Mouse (Mus musculus) lung, embryonic 15.5 days (tissue): ENCODE results near the gene Rnf169. TPM values are rescaled to one million over a fixed set of nuclear protein-coding genes. Genes with fewer than 3 reads are reported as not detected.

ENCODE experiments used
- ATAC-seq: fragments of 200-750 bp; cut with Nextera tagmentation; 2 replicates; pipeline ENCODE4 v1.8.0; 2017; ENCODE audit warnings: moderate number of reproducible peaks, borderline replicate concordance; ENCODE audit not compliant: low FRiP score, low TSS enrichment; ENCODE audit errors: extremely low read depth
- H3K27ac ChIP-seq: fragments of 300-500 bp; sonication (generic); 2 replicates; pipeline ENCODE4 v1.5.1; 2015; ENCODE audit warnings: moderate library complexity, mild to moderate bottlenecking, inconsistent platforms
- H3K27me3 ChIP-seq: fragments of 300-500 bp; sonication (generic); 2 replicates; pipeline ENCODE4 v1.6.1; 2015; ENCODE audit warnings: inconsistent platforms
- H3K36me3 ChIP-seq: fragments of 300-500 bp; sonication (generic); 2 replicates; pipeline ENCODE4 v1.6.1; 2015; ENCODE audit warnings: inconsistent platforms
- H3K4me1 ChIP-seq: fragments of 300-500 bp; sonication (generic); 2 replicates; pipeline ENCODE4 v1.6.1; 2015; ENCODE audit warnings: inconsistent platforms
- H3K4me2 ChIP-seq: fragments of 300-500 bp; sonication (generic); 2 replicates; pipeline ENCODE4 v1.6.1; 2015; ENCODE audit warnings: inconsistent platforms, mild to moderate bottlenecking, moderate library complexity
- H3K4me3 ChIP-seq: fragments of 300-500 bp; sonication (generic); 2 replicates; pipeline ENCODE4 v1.5.1; 2015; ENCODE audit warnings: mild to moderate bottlenecking, inconsistent platforms
- H3K9ac ChIP-seq: fragments of 300-500 bp; sonication (generic); 2 replicates; pipeline ENCODE4 v1.6.1; 2015; ENCODE audit warnings: inconsistent platforms
- H3K9me3 ChIP-seq: fragments of 300-500 bp; sonication (generic); 2 replicates; pipeline ENCODE4 v1.6.1; 2016; ENCODE audit warnings: inconsistent platforms
- WGBS: fragments of 180-500 bp; shearing (Covaris S2); methylation state at CpG from one replicate; pipeline ENCODE4 v1.1.7; 2015; 5-methylcytosine and 5-hydroxymethylcytosine counted together
- polyA plus RNA-seq: library from polyadenylated mRNA; unstranded; fragments of >200 nt; fragmentation: Nextera tagmentation; extraction: Ambion mirVana; gene quantifications from 2 replicates; pipeline ENCODE4 v1.2.1, GENCODE M21; 2015

Rnf169 gene
- polyA plus RNA-seq, 1 experiment from 2014 or later, result 5.6 TPM

DNA sequence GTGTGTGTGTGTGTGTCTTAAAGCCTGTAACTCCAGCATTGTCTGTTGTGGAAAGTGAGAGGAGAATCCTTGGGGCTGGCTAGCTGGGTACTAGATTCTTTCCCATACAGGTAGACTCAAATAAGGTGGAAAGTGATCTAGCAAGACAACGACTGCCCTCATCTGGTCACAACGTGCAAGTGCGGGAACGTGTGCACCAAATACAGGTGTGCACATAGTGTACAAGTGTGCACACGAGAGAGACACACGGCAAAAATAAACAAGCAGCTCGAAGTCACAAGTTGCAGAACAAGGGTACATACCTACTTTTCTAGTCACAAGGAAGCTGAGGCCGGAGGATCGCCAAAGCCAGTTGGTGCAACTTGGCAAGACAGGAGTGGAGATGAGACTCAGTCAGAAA lies 23.5 kb upstream of the Rnf169 start:
- no peak overlapping the region for H3K27ac ChIP-seq
- H3K4me1 ChIP-seq, result peaks cover 3% of the 10 kb centered on the region; the same call in 1 of the 2 replicates
- no peak for ATAC-seq
- no peak overlapping the region for H3K4me3 ChIP-seq
- H3K9ac ChIP-seq, result no peak overlapping the region
- no peaks in the 10 kb centered on the region for H3K9me3 ChIP-seq
- no peaks in the 10 kb centered on the region for H3K36me3 ChIP-seq
- H3K4me2 ChIP-seq, result no peak overlapping the region
- H3K27me3 ChIP-seq, result peaks cover 50% of the 10 kb centered on the region
- 45% methylated on average over 9 of the region's 9 CpGs for WGBS

GRCm38 (mm10) chr7:99998668-99999067 lies 18.4 kb upstream of the Rnf169 start:
- Histone ChIP-seq H3K4me3 (no peak overlapping the region), H3K27ac (no peak overlapping the region), H3K4me2 (no peak overlapping the region), H3K27me3 (no peaks in the 10 kb centered on the region), H3K36me3 (no peaks in the 10 kb centered on the region), H3K9ac (no peak overlapping the region), H3K4me1 (no peaks in the 10 kb centered on the region), H3K9me3 (no peaks in the 10 kb centered on the region)
- WGBS, result 67% methylated on average over 3 of the region's 3 CpGs
- ATAC-seq, result no peak

DNA sequence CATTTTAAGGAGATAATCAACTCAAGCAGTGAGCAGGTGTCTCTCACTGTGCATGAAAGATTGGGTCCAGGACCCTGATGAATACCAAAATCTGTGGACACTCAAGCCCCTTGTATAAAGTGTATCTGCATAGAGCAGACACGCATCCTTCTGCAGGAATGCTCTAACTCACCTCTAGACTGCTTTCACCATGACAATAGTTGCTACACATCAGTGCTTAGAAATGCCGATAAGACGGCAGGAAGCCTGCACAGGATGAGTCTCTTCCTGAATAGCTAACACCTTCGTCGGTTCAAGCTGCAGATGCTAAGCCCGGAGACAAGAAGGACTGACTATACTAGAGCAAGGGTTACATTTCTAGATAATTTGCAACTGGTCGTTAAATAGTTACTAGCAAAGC lies 14.9 kb upstream of the Rnf169 start:
- WGBS, result 64% methylated on average over 7 of the region's 7 CpGs
- no peak for ATAC-seq

DNA sequence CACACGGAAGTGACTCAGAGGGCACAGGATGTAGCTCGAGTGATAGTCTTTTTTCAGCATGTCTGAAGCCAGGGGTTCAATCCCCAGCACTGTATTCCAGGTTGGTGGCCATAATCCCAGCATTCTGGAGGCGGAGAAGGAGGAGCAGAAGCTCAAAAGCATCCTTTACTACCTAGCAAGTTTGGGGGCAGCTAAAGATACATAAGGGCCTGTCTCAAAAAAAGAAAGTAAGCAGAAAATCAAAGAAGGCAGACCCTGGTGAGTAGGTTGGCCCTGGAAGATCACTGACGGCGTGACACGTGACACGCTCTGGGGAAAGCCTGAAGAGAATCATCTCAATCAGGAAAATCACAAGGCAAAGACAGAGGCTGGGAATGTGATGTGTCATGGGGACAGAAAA lies 12.9 kb upstream of the Rnf169 start:
- Histone ChIP-seq H3K4me2 (no peak overlapping the region), H3K27ac (no peak overlapping the region), H3K36me3 (no peaks in the 10 kb centered on the region), H3K4me3 (no peak overlapping the region), H3K4me1 (no peaks in the 10 kb centered on the region), H3K9me3 (no peaks in the 10 kb centered on the region), H3K9ac (no peak overlapping the region), H3K27me3 (no peaks in the 10 kb centered on the region; the same call in 1 of the 2 replicates)
- WGBS, result 81% methylated on average over 7 of the region's 7 CpGs
- ATAC-seq, result no peak

More for the DNA sequence above, 14.9 kb upstream of the Rnf169 start:
- H3K4me1 ChIP-seq, result no peaks in the 10 kb centered on the region
- no peak overlapping the region for H3K4me3 ChIP-seq
- no peak overlapping the region for H3K27ac ChIP-seq
- H3K4me2 ChIP-seq, result no peak overlapping the region
- H3K9ac ChIP-seq, result no peak overlapping the region
- no peaks in the 10 kb centered on the region for H3K36me3 ChIP-seq
- no peaks in the 10 kb centered on the region; the same call in 1 of the 2 replicates for H3K27me3 ChIP-seq
- no peaks in the 10 kb centered on the region for H3K9me3 ChIP-seq

DNA sequence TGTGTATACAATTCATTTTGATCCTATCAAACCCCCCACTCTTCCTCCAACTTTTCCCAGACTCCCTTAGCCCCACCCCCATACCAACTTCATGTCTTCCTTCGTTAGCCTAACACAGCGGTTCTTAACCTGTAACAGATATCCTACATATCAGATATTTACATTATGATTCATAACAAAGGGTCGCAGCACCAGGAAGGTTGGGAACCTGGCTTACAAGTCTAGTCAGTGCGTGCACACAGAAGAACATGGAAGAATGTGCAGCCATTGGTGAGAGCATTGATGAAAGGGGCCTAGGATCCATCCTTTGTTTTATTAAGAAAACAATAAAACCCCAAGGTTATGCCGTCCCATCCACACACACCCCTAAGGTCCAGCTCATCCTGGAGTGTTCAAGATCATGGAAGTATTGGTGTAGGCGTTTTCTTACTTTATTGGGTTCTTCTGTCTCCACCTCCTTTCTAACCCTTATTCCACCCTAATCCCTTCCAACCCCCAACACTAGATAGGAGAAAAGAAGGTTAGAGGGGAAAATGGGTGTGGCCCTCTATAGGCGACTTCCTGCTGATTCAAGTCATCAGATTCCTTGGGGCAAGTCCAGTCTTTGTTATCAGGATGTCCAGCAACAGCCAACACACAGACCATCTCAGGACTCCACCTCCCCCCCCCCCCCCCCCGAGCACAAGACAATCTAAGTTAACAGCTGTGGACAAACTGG lies 10.9 kb upstream of the Rnf169 start:
- Histone ChIP-seq H3K27ac (no peak overlapping the region), H3K9me3 (no peaks in the 10 kb centered on the region), H3K4me3 (no peak overlapping the region), H3K27me3 (no peaks in the 10 kb centered on the region; the same call in 1 of the 2 replicates), H3K4me1 (no peaks in the 10 kb centered on the region), H3K36me3 (no peaks in the 10 kb centered on the region), H3K9ac (no peak overlapping the region), H3K4me2 (no peak overlapping the region)
- no peak for ATAC-seq
- 63% methylated on average over 8 of the region's 8 CpGs for WGBS

DNA sequence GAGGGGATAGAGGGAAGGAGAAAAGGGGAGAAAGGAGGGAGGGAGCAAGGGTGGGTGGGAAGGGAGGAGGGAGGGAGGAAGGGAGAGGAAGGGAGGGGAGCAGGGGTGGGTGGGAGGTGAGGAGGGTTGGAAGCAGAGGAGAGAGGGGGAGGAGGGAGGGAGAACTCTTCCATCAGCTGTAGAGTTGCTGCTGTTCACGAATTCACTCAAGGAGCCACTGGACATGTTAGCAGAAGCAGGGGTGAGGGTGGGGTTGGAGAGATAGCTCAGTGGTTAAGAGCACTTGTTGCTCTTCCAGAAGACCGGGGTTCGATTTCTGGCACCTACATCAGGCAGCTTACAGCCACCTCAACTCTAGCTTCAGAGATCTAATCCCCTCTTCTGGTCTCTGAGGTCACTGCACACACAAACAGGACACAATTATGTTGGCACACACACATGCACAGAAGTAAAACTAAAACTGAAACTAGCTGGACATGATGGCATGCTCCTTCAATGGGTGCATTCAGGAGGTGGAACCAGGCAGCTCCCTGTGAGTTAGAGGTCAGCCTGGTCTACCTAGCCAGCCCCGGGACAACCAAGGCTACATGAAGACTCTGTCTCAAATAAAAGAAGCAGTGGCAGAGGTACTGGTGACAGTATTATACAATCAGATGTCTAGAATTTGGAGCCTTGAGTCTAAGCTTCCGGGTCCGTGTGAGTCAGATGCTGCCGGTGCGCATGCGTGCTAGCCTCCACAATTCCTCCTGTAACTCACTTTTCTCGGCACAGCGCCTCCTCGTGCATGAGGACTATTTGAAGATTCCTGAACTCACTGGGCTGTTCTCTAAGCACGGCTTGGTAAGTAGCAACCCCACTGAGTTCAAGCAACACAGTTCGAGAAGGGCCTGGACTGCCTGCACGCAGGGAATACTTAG lies 9.9 kb upstream of the Rnf169 start:
- H3K27me3 ChIP-seq, result no peaks in the 10 kb centered on the region; the same call in 1 of the 2 replicates
- H3K4me3 ChIP-seq, result no peak overlapping the region
- H3K9ac ChIP-seq, result no peak overlapping the region
- ATAC-seq, result no peak
- WGBS, result 60% methylated on average over 15 of the region's 15 CpGs
- H3K4me2 ChIP-seq, result no peak overlapping the region
- H3K9me3 ChIP-seq, result no peaks in the 10 kb centered on the region
- H3K27ac ChIP-seq, result no peak overlapping the region
- H3K36me3 ChIP-seq, result no peaks in the 10 kb centered on the region
- H3K4me1 ChIP-seq, result no peaks in the 10 kb centered on the region

- Histone ChIP-seq H3K27ac (no peak overlapping the region), H3K4me2 (no peak overlapping the region), H3K4me3 (no peak overlapping the region), H3K9ac (no peak overlapping the region), H3K27me3 (no peaks in the 10 kb centered on the region; the same call in 1 of the 2 replicates), H3K36me3 (no peaks in the 10 kb centered on the region), H3K9me3 (no peaks in the 10 kb centered on the region), H3K4me1 (no peaks in the 10 kb centered on the region)
- no peak; the same call in 1 of the 2 replicates for ATAC-seq
- 3% methylated on average over 4 of the region's 4 CpGs for WGBS
These were observed 8.5 kb upstream of the Rnf169 start for GRCm38 (mm10) chr7:99988725-99989124.

- Histone ChIP-seq H3K4me3 (no peak overlapping the region), H3K27ac (no peak overlapping the region), H3K36me3 (no peaks in the 10 kb centered on the region), H3K27me3 (no peaks in the 10 kb centered on the region), H3K4me1 (peaks cover 19% of the 10 kb centered on the region), H3K9me3 (no peaks in the 10 kb centered on the region), H3K4me2 (no peak overlapping the region), H3K9ac (no peak overlapping the region)
- WGBS, result 83% methylated on average over 13 of the region's 13 CpGs
- ATAC-seq, result no peak
These were observed 2.3 kb upstream of the Rnf169 start for GRCm38 (mm10) chr7:99982256-99983242.

DNA sequence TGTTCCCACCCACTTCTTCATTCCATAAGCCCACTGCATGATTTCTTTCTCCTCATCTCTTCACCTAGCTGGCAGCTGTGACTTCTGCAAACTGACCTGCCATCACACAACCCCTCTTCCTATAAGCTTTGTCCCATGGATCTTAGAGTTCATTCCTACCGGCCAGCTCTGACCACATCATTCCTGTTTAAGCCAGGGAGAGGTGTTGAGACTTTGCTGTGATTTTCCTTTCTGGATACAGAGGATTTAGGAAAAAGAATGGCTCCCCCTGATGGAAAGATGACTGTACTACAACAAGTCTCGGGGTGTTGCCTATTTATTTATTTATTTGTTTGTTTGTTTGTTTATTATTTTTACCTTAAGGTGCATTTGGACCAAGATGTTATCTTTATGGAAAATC lies 1.1 kb upstream of the Rnf169 start:
- Histone ChIP-seq H3K4me2 (no peak overlapping the region), H3K36me3 (no peaks in the 10 kb centered on the region), H3K9ac (no peak overlapping the region), H3K9me3 (no peaks in the 10 kb centered on the region), H3K4me1 (peaks cover 25% of the 10 kb centered on the region), H3K27ac (no peak overlapping the region), H3K4me3 (no peak overlapping the region), H3K27me3 (no peaks in the 10 kb centered on the region)
- ATAC-seq, result no peak
- WGBS, result 15% methylated on average over 2 of the region's 2 CpGs

GRCm38 (mm10) chr7:99979546-99980131 lies 609 bp downstream of the Rnf169 start:
- peak overlapping the region; percentile 83 for H3K27ac ChIP-seq
- no peaks in the 10 kb centered on the region for H3K27me3 ChIP-seq
- H3K9ac ChIP-seq, result peak overlapping the region; percentile 93
- peak; percentile 82 for ATAC-seq
- H3K4me2 ChIP-seq, result peak overlapping the region; percentile 69
- H3K9me3 ChIP-seq, result no peaks in the 10 kb centered on the region
- H3K4me1 ChIP-seq, result peaks cover 38% of the 10 kb centered on the region
- no peaks in the 10 kb centered on the region for H3K36me3 ChIP-seq
- 0% methylated on average over 36 of the region's 51 CpGs for WGBS
- peak overlapping the region; percentile 81 for H3K4me3 ChIP-seq

- peaks cover 43% of the 10 kb centered on the region for H3K4me1 ChIP-seq
- peak overlapping the region; percentile 69 for H3K4me2 ChIP-seq
- H3K4me3 ChIP-seq, result peak overlapping the region; percentile 81
- H3K27me3 ChIP-seq, result no peaks in the 10 kb centered on the region
- no peaks in the 10 kb centered on the region for H3K36me3 ChIP-seq
- WGBS, result 3% methylated on average over 6 of the region's 6 CpGs
- no peak for ATAC-seq
- no peaks in the 10 kb centered on the region for H3K9me3 ChIP-seq
- H3K9ac ChIP-seq, result peak overlapping the region; percentile 93
- H3K27ac ChIP-seq, result peak overlapping the region; percentile 83
These were observed 1.2 kb downstream of the Rnf169 start for GRCm38 (mm10) chr7:99979081-99979480.
